Mouse (Mus musculus) liver (tissue): ENCODE measurements around the gene Cit.

ENCODE experiments used
- DNase-seq: peaks from one replicate; pipeline ENCODE4 v3.0.0-alpha.2; 2020; ENCODE audit warnings: mixed read lengths

The Cit gene

DNA sequence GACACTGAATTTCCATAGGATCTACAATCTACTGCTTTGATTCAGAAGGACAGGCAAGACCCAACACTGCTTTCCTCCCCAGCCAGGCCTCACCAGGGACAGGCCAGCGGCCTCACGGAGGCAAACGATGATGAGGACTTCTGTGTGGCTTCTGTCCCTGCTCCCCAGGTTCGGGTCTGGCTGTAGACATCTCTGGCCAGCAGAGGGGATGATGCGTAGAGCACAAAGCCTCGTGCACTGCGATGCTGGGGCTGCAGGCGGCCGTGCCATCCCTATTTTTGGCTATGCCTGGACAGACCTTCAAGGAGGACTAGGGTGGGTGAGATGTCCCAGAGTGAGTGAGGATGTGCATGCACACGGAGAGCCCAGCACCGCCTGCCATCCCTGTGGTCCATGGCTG lies 169.2 kb downstream of the Cit start:
- DNase-seq = no peak

DNA sequence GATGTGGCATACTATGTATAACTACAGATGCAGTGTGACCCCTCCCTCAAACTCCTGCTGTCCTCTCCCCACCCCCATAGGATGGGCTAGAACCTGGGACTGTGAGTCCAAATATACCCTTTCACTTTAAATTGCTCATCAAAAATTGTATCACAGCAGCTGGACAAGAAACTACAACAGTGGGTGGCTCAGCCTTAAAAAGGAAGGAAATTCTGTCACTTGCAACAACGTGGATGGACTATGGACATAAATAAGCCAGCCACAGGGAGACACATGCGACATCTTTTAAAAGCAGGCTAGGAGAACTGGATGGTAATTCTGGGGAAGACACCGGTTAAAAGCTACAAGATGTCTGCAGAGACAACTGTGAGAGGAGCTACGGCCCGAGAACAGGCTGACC lies 171.5 kb downstream of the Cit start:
- DNase-seq = no peak

DNA sequence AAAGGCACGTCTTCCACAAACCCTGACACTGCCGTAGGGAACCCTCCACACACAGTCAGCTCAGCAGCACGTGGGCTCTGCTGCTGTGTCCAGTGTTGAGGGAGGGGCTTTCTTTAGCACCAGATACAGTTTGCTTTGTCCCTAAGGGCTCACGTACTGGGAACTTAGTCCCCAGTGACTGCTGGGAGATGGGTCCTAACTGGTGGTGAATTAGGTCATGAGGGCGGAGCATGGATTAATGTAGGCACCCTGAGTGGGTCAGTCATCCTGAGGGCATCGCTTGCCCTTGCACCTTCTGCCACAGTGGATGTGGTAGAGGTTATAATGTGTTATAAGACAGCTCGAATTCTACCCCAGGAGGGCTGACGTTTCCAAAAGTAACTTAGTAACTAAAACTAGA lies 172.3 kb downstream of the Cit start:
- DNase-seq = no peak

DNA sequence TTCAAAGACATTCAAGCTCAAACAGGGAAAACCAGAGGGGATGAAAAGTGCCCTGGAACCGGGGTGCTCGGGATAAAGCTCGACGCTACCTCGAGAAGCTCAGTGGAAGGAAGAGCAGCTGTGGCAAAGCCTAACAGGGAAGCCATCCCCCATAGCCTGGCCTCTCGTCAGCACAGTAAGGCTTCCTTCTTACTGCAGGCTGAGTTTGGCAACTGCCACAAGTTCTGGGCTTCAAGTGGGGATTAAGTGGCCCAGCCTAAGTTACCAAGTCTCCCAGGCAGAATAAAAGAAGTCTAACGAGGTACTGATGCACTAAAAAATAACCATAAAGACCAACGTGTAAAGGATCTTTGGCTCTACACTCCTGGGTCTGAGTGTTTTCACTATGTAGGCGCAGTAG lies 173.1 kb downstream of the Cit start:
- no peak for DNase-seq

- peak; percentile 44 for DNase-seq
These were observed 173.7 kb downstream of the Cit start for GRCm38 (mm10) chr5:116018784-116019183.

DNA sequence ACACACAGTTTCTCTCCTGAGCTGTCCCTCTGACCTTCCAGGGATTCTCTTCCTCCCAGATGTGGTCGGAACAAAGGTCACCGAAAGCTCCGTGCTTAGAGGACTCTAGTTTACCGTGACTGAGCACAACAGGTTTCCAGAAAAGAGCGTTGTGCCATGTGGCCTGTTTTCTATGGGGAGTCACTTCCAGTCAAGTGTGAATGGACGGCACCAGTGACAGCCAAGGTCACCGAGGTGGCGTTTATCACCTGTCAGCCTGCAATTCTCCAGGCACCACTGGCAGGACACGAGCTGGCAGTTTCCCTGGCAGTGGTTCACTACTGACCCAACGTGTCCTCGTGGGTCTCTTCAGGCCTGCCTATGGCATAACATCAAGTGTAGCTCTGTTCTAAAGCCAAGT lies 174.3 kb downstream of the Cit start:
- no peak for DNase-seq

- peak; percentile 82 for DNase-seq
These were observed 176.5 kb downstream of the Cit start for GRCm38 (mm10) chr5:116021552-116021951.

DNA sequence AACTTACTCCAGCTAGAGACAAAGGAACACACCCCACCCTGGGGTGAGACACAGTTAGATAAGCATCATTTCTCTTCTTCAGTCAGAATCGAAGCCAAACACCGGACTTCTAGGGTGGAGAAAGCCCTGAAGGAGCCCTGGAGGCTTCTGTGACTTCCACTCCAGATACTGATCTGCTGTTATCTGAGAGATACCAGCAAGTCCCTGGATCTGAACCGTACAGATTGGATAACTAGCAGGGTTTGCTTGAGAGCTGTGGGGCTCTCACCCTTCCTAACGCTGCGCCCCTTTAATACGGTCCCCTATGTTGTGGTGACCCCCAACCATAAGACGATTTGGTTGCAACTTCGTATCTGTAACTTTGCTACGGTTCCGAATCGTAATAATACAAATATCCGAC lies 177.1 kb downstream of the Cit start:
- peak; percentile 47 for DNase-seq

GRCm38 (mm10) chr5:116022658-116023200 lies 177.7 kb downstream of the Cit start:
- DNase-seq = no peak

- peak; percentile 35 for DNase-seq
These were observed 178.2 kb downstream of the Cit start for GRCm38 (mm10) chr5:116023251-116023661.

- DNase-seq = peak; percentile 62
These were observed 178.8 kb downstream of the Cit start for GRCm38 (mm10) chr5:116023821-116024284.

- peak; percentile 95 for DNase-seq
These were observed 179.3 kb downstream of the Cit start, which contains the start of gene Prkab1 for GRCm38 (mm10) chr5:116024327-116024739. Prkab1 (minus strand) TSS chr5:116024508.

DNA sequence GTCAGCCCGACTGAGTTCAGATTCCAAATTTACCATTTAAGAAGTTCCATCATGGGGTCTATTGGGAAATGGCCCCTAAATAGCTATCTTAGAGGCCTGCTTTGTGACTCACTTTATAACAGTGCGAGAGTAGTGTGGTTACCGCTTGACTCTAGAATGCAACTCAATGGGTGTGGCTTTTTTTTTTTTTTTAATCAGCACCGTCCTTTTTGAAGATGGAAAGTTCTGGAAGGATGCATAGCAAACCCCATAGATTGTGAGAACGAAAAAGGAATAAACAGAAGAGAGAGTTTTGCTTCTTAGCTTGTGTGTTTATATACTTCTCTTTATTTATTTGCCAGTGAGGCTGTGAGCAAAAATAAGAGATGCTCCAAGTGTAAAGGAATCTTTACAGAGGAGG lies 181.0 kb downstream of the Cit start:
- peak; percentile 14 for DNase-seq

GRCm38 (mm10) chr5:116026561-116026960 lies 181.5 kb downstream of the Cit start:
- peak; percentile 90 for DNase-seq

GRCm38 (mm10) chr5:116029071-116029470 lies 184.0 kb downstream of the Cit start:
- peak; percentile 72 for DNase-seq

- DNase-seq = peak; percentile 68
These were observed 185.6 kb downstream of the Cit start for GRCm38 (mm10) chr5:116030566-116031189.

- peak; percentile 86 for DNase-seq
These were observed 186.1 kb downstream of the Cit start for GRCm38 (mm10) chr5:116031190-116031577.

DNA sequence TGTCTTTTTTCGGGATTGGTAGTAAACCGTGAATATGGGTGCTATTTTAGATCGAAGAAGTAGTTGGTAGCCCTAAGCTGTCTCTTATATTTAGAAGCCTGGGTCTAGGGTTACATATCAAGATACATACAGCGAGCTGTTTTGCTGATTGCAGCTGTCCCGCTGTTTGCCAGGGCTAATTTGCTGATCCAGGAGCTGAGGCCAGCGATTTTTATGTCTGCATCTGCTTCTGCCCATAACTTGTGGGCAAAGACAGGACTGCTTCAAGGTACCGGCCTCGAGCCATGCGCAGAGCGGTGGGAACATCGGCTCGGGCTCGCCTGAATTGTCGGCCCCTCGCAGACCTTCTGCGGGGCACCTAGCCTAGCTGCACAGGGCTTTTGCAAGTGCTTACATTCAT lies 191.4 kb downstream of the Cit start:
- DNase-seq = no peak

DNA sequence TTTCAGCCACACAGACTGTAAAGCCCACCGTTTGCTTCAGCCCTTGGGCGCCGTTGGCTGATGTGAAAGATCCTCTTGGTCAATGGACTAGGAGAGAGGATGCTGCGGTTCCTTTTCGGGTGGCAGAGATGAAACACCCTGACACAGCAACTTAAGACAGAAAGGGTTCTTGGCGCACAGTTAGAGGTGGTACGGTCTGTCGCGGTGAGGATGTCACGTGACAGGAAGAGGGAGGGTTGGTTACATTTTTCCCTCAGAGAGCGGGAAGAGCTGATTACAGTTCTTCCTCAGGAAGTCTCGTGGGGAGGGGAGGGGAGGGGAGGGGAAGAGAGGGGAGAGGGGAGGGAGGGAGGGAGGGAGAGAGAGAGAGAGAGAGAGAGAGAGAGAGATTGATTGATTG lies 192.7 kb downstream of the Cit start:
- DNase-seq = no peak

- no peak for DNase-seq
These were observed 194.6 kb downstream of the Cit start for GRCm38 (mm10) chr5:116039706-116040105.

- DNase-seq = no peak
These were observed 197.2 kb downstream of the Cit start for GRCm38 (mm10) chr5:116042241-116042640.

- no peak for DNase-seq
These were observed 200.5 kb downstream of the Cit start for GRCm38 (mm10) chr5:116045581-116045980.

- no peak for DNase-seq
These were observed 201.2 kb downstream of the Cit start for GRCm38 (mm10) chr5:116046246-116046645.

GRCm38 (mm10) chr5:116048321-116048720 lies 203.2 kb downstream of the Cit start:
- DNase-seq = no peak

DNA sequence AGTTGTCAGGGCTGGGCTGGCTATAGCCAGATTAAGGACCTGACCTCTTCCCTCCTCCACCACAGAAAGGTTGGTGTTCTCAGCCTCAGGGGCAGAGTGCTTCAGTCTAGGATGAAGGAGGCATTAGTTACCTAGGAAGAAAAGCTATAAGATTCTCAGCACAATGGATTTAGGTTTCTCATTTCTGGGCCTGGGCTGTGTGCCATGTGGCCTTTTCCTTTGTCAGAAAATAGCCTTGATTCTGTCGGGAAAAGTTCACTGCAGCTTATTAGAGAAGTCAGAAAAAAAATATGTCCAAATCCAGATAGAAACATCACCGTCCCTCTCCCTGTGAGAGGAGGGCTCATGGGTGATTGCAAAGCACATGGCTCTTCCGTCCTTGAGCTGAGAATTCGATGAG lies 204.7 kb downstream of the Cit start:
- DNase-seq = no peak
